Mouse (Mus musculus) liver, embryonic 13.5 days (tissue): Measurements from ENCODE around the gene Col23a1. TPM values are rescaled to one million over a fixed set of nuclear protein-coding genes. Genes with fewer than 3 reads are reported as not detected.
A peak's percentile ranks its signal among the peaks of the same experiment; 100 is the strongest.

ENCODE experiments used
- ATAC-seq: fragments of 200-750 bp; cut with Nextera tagmentation; 2 replicates; pipeline ENCODE4 v1.8.0; 2017; ENCODE audit warnings: low read depth, mild to moderate bottlenecking, moderate number of reproducible peaks, moderate library complexity
- DNase-seq: peaks from one replicate; pipeline ENCODE4 v3.0.0; 2022
- H3K27ac ChIP-seq: fragments of 300-500 bp; sonication (generic); 2 replicates; pipeline ENCODE4 v1.5.1; 2015; ENCODE audit warnings: moderate library complexity, mild to moderate bottlenecking, inconsistent platforms
- H3K27me3 ChIP-seq: fragments of 300-500 bp; sonication (generic); 2 replicates; pipeline ENCODE4 v1.6.1; 2015; ENCODE audit warnings: mild to moderate bottlenecking, inconsistent platforms
- H3K36me3 ChIP-seq: fragments of 300-500 bp; sonication (generic); 2 replicates; pipeline ENCODE4 v1.6.1; 2015; ENCODE audit warnings: mild to moderate bottlenecking, inconsistent platforms
- H3K4me1 ChIP-seq: fragments of 300-500 bp; sonication (generic); replicated peaks from 2 replicates; pipeline ENCODE4 v1.6.1; 2015; ENCODE audit warnings: inconsistent platforms
- H3K4me2 ChIP-seq: fragments of 300-500 bp; sonication (generic); 2 replicates; pipeline ENCODE4 v1.6.1; 2015; ENCODE audit warnings: inconsistent platforms, mild to moderate bottlenecking, moderate library complexity
- H3K4me3 ChIP-seq: fragments of 300-500 bp; sonication (generic); replicated peaks from 2 replicates; pipeline ENCODE4 v1.5.1; 2015; ENCODE audit warnings: mild to moderate bottlenecking, inconsistent platforms
- H3K9ac ChIP-seq: fragments of 300-500 bp; sonication (generic); 2 replicates; pipeline ENCODE4 v1.6.1; 2015; ENCODE audit warnings: mild to moderate bottlenecking, inconsistent platforms
- H3K9me3 ChIP-seq: fragments of 300-500 bp; sonication (generic); replicated peaks from 2 replicates; pipeline ENCODE4 v1.6.1; 2016; ENCODE audit warnings: inconsistent platforms
- WGBS: fragments of 180-500 bp; shearing (Covaris S2); methylation state at CpG from one replicate; pipeline ENCODE4 v1.1.7; 2015; ENCODE audit not compliant: insufficient replicate concordance; 5-methylcytosine and 5-hydroxymethylcytosine counted together
- polyA plus RNA-seq: library from polyadenylated mRNA; unstranded; fragments of >200 nt; fragmentation: Nextera tagmentation; extraction: Ambion mirVana; gene quantifications from 2 replicates; pipeline ENCODE4 v1.2.1, GENCODE M21; 2015

Gene Col23a1
- polyA plus RNA-seq, 1 experiment from 2014 or later = 0.30 TPM

GRCm38 (mm10) chr11:51518100-51518499, 228.4 kb downstream of the Col23a1 start:
- ATAC-seq (no peak), DNase-seq (no peak)
- Histone ChIP-seq H3K4me1 (no peaks in the 10 kb centered on the region), H3K4me3 (no peak overlapping the region), H3K27me3 (no peaks in the 10 kb centered on the region), H3K9me3 (no peaks in the 10 kb centered on the region), H3K4me2 (no peak overlapping the region), H3K27ac (no peak overlapping the region), H3K9ac (no peak overlapping the region), H3K36me3 (no peaks in the 10 kb centered on the region)
- 69% methylated on average over 3 of the region's 3 CpGs for WGBS

- no peak for ATAC-seq
- H3K9me3 ChIP-seq = no peaks in the 10 kb centered on the region
- 69% methylated on average over 6 of the region's 6 CpGs for WGBS
These were observed 228.9 kb downstream of the Col23a1 start for GRCm38 (mm10) chr11:51518585-51518984.

GRCm38 (mm10) chr11:51521440-51521839, 231.7 kb downstream of the Col23a1 start:
- 41% methylated on average over 3 of the region's 3 CpGs for WGBS

More at GRCm38 (mm10) chr11:51518585-51518984, 228.9 kb downstream of the Col23a1 start:
- H3K4me3 ChIP-seq = no peak overlapping the region
- no peak overlapping the region for H3K27ac ChIP-seq
- no peak overlapping the region for H3K9ac ChIP-seq
- H3K36me3 ChIP-seq = no peaks in the 10 kb centered on the region
- no peaks in the 10 kb centered on the region for H3K27me3 ChIP-seq
- H3K4me1 ChIP-seq = no peaks in the 10 kb centered on the region
- no peak overlapping the region for H3K4me2 ChIP-seq
- no peak for DNase-seq

GRCm38 (mm10) chr11:51523215-51523614, 233.5 kb downstream of the Col23a1 start:
- no peak for DNase-seq
- Histone ChIP-seq H3K36me3 (no peaks in the 10 kb centered on the region), H3K27ac (no peak overlapping the region), H3K9ac (no peak overlapping the region), H3K4me3 (no peak overlapping the region), H3K4me2 (no peak overlapping the region), H3K9me3 (no peaks in the 10 kb centered on the region), H3K4me1 (no peaks in the 10 kb centered on the region), H3K27me3 (no peaks in the 10 kb centered on the region)
- ATAC-seq = no peak

More at GRCm38 (mm10) chr11:51521440-51521839, 231.7 kb downstream of the Col23a1 start:
- no peak overlapping the region for H3K4me3 ChIP-seq
- H3K36me3 ChIP-seq = no peaks in the 10 kb centered on the region
- H3K27ac ChIP-seq = no peak overlapping the region
- no peak overlapping the region for H3K9ac ChIP-seq
- H3K27me3 ChIP-seq = no peaks in the 10 kb centered on the region
- H3K4me2 ChIP-seq = no peak overlapping the region
- ATAC-seq (no peak), DNase-seq (no peak)
- no peaks in the 10 kb centered on the region for H3K4me1 ChIP-seq
- no peaks in the 10 kb centered on the region for H3K9me3 ChIP-seq

- Histone ChIP-seq H3K36me3 (no peaks in the 10 kb centered on the region), H3K4me2 (no peak overlapping the region), H3K27ac (no peak overlapping the region), H3K4me3 (no peak overlapping the region), H3K27me3 (no peaks in the 10 kb centered on the region), H3K9me3 (no peaks in the 10 kb centered on the region), H3K9ac (no peak overlapping the region), H3K4me1 (no peaks in the 10 kb centered on the region)
- no peak for DNase-seq
- no peak for ATAC-seq
- 62% methylated on average over 9 of the region's 9 CpGs for WGBS
These were observed 233.9 kb downstream of the Col23a1 start for GRCm38 (mm10) chr11:51523625-51524024.

- Histone ChIP-seq H3K4me3 (no peak overlapping the region), H3K9ac (no peak overlapping the region), H3K4me2 (no peak overlapping the region), H3K36me3 (no peaks in the 10 kb centered on the region), H3K4me1 (no peaks in the 10 kb centered on the region), H3K27ac (no peak overlapping the region), H3K9me3 (no peaks in the 10 kb centered on the region), H3K27me3 (no peaks in the 10 kb centered on the region)
- ATAC-seq = no peak
- DNase-seq = no peak
- 48% methylated on average over 14 of the region's 14 CpGs for WGBS
These were observed 237.0 kb downstream of the Col23a1 start for GRCm38 (mm10) chr11:51526631-51527161.

- no peak overlapping the region for H3K4me3 ChIP-seq
- no peak overlapping the region for H3K9ac ChIP-seq
- H3K4me1 ChIP-seq = no peaks in the 10 kb centered on the region
- DNase-seq (no peak), ATAC-seq (no peak)
- 79% methylated on average over 11 of the region's 11 CpGs for WGBS
- no peaks in the 10 kb centered on the region for H3K27me3 ChIP-seq
- H3K4me2 ChIP-seq = no peak overlapping the region
- H3K9me3 ChIP-seq = no peaks in the 10 kb centered on the region
- H3K36me3 ChIP-seq = no peaks in the 10 kb centered on the region
- H3K27ac ChIP-seq = no peak overlapping the region
These were observed 243.4 kb downstream of the Col23a1 start for GRCm38 (mm10) chr11:51533128-51533533.

- Histone ChIP-seq H3K9ac (no peak overlapping the region), H3K4me2 (no peak overlapping the region), H3K4me1 (peaks cover 2% of the 10 kb centered on the region; the same call in 1 of the 2 replicates), H3K27me3 (no peaks in the 10 kb centered on the region), H3K4me3 (no peak overlapping the region), H3K27ac (no peak overlapping the region), H3K36me3 (no peaks in the 10 kb centered on the region), H3K9me3 (no peaks in the 10 kb centered on the region)
- no peak for ATAC-seq
- WGBS = 8% methylated on average over 2 of the region's 2 CpGs
- peak; percentile 38 for DNase-seq
These were observed 244.6 kb downstream of the Col23a1 start for GRCm38 (mm10) chr11:51534314-51534713.

- Histone ChIP-seq H3K4me3 (no peak overlapping the region), H3K4me1 (peaks cover 12% of the 10 kb centered on the region), H3K9ac (no peak overlapping the region), H3K27me3 (no peaks in the 10 kb centered on the region), H3K4me2 (no peak overlapping the region), H3K27ac (no peak overlapping the region), H3K36me3 (no peaks in the 10 kb centered on the region), H3K9me3 (no peaks in the 10 kb centered on the region)
- DNase-seq (no peak), ATAC-seq (no peak)
- WGBS = 70% methylated on average over 7 of the region's 7 CpGs
These were observed 248.7 kb downstream of the Col23a1 start for GRCm38 (mm10) chr11:51538388-51538787.

GRCm38 (mm10) chr11:51538919-51539758, 249.4 kb downstream of the Col23a1 start:
- DNase-seq = no peak
- no peak overlapping the region for H3K4me2 ChIP-seq
- ATAC-seq = 0 out of 2 replicates have a peak, but pooled peaks have one; percentile 9
- no peaks in the 10 kb centered on the region for H3K36me3 ChIP-seq
- no peaks in the 10 kb centered on the region for H3K9me3 ChIP-seq
- no peak overlapping the region for H3K27ac ChIP-seq
- peaks cover 20% of the 10 kb centered on the region for H3K4me1 ChIP-seq
- 43% methylated on average over 13 of the region's 13 CpGs for WGBS
- no peak overlapping the region for H3K4me3 ChIP-seq
- H3K9ac ChIP-seq = no peak overlapping the region
- H3K27me3 ChIP-seq = no peaks in the 10 kb centered on the region

GRCm38 (mm10) chr11:51539759-51540282, 250.1 kb downstream of the Col23a1 start:
- H3K9ac ChIP-seq = no peak overlapping the region
- H3K9me3 ChIP-seq = no peaks in the 10 kb centered on the region
- H3K36me3 ChIP-seq = no peaks in the 10 kb centered on the region
- WGBS = 7% methylated on average over 10 of the region's 10 CpGs
- ATAC-seq (peak; percentile 84), DNase-seq (peak; percentile 84)
- H3K4me3 ChIP-seq = no peak overlapping the region
- H3K4me2 ChIP-seq = no peak overlapping the region
- H3K4me1 ChIP-seq = peaks cover 26% of the 10 kb centered on the region
- no peaks in the 10 kb centered on the region for H3K27me3 ChIP-seq
- H3K27ac ChIP-seq = no peak overlapping the region
